Mouse (Mus musculus) right cerebral cortex, postnatal 4 days (tissue): ENCODE results near the gene Myo10.

Experiments
- DNase-seq: peaks from one replicate; pipeline ENCODE4 v3.0.0-alpha.2; 2022

Gene Myo10

GRCm38 (mm10) chr15:25622200-25622866 lies at the start of gene Myo10:
Myo10 (plus strand) TSS chr15:25622525.
- peak; percentile 82 for DNase-seq

DNA sequence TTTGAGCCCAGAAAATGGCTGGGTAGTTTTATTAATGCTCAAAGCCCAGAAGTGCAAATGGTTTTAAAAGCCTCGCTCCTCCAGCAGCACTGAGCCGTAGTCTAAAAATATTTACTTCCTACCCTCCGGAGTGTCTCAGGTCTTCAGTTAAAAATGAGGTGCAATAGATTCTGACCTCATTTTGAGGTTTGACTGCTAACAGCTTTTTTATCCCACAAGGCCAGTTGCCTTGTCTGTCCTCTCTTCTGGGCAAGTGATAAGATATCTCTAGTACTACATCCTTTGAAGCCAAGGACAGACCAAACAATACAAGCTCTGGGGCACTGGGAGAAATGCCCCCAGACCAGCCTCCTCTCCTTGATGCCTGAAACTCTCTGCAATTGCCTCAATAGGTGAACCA lies 49.2 kb upstream of the Myo10 start:
- DNase-seq, result no peak

DNA sequence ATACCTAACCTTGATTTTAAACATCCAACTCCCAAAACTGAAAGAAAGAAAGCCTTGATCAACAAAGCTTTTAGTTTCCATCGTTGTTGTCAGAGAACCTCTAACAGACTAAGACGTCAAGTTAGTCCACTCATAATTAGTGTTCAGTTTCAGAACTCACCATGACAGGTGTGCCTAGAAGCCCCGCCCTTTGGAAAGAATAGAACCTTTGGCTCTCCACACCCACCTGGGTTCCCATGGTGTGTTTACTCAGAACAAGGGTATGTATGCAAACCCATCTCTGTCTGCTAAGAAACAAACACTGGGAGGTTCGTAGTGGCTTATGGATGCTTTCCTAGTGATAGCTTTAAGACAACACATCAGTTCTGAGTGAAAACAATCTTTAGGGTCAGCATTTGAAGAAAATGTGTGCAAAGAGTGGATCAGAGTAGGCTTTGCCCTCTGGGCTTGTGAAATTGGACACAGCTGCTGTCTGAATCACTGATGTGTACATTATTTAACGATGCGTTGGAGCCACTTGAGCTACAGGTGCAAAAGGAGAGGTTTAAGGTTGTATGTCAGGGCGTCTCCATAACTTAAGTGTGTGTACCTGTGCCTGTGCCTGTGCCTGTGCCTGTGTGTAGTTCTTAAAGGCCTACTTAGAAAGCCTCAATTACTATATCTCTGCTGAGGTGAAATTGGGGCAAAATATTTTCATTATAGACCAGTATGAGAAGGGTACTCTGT lies 48.3 kb upstream of the Myo10 start:
- no peak for DNase-seq

DNA sequence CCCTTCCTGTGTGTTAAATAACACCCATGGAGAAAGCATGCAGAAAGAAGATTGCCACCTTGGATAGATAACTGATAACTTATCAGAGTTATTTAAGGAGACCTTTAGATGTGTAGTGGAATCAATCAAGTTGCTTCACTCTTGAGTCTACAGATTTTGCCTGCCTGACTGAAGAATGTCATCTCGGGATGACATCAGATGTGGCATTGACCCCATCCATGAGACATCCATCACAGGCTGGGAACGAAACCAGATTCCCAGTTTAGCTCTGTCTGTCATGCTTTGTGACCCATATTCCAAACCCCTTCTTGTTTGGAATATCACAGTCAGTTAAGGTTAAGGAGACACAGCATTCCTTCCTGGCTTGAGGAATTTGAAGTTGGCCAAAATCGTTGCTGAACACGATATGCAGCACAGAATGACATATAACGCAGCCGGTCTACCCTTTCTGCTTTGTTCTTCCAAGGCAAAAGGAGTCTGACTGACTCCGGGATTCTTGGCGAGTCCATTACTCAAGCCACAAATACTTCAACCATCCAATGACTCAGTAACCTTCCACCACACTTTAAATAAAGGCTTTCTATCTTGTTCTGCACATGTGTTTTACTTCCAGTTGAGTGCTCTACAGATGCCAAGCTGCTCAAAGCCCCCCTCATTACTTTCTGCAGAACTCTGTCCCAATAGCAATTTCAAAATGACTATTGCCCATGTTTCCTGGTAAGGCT lies 44.8 kb upstream of the Myo10 start:
- no peak for DNase-seq

DNA sequence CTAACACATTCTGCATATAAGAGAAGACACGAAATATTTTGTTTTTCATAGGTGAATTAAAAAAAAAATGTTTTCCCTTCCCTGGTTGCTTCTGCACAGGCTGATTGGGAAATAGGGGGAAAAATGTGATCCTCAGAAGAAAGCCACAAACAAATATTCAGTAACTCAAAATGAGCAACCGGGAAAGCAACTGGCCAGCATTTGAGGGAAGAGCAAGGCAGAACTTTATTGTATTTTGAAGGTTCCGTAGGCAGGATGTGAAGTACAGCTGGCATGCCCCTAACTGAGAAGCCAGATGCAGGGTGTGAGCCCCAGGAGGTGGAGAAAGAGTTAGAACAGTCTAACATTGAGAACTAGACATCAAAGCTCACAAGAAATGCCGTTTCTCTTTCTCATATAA lies 44.0 kb upstream of the Myo10 start:
- DNase-seq, result no peak

- no peak for DNase-seq
Observed at GRCm38 (mm10) chr15:25580731-25581130, 41.6 kb upstream of the Myo10 start.

DNA sequence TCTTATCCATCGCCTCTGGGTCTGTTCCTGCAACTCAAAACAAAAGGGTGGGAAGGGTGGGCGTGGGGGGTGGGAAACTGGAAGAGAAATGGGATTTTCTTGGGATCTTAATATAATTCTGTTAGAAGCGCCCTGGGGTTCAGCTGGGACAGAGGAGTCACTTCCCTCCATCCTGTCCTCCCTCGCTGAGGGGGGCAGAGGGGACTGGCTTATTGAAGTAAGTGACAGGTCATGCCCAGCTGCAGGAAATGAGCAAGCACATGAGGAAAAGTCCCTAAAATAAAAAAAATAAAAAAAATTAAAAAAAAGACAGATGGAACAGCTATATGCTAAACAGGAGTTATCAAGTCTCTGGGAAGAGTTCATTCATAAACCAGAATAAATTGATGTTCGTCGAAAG lies 40.3 kb upstream of the Myo10 start:
- no peak for DNase-seq

- no peak for DNase-seq
Observed at GRCm38 (mm10) chr15:25583361-25583760, 39.0 kb upstream of the Myo10 start.

DNA sequence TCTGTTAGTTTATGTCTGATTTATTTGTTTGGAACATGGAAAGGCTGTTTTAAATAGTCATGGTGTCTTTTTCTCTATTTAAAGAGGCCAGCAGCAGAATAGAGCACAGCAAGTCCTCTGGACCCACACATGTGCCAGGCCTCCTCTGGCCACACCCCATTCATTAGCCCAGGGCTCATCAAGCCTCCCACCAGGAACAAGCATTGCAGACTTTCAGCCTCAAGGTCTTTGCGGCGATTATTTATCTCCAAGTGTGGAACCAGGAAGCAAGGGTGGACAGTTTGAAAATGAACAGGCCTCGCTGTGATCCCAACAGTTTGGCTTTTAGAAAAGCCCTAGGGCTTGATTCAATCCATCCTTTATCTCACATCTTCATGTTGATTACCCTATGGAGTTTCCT lies 35.5 kb upstream of the Myo10 start:
- no peak for DNase-seq

GRCm38 (mm10) chr15:25587943-25588342 lies 34.4 kb upstream of the Myo10 start:
- DNase-seq, result no peak

DNA sequence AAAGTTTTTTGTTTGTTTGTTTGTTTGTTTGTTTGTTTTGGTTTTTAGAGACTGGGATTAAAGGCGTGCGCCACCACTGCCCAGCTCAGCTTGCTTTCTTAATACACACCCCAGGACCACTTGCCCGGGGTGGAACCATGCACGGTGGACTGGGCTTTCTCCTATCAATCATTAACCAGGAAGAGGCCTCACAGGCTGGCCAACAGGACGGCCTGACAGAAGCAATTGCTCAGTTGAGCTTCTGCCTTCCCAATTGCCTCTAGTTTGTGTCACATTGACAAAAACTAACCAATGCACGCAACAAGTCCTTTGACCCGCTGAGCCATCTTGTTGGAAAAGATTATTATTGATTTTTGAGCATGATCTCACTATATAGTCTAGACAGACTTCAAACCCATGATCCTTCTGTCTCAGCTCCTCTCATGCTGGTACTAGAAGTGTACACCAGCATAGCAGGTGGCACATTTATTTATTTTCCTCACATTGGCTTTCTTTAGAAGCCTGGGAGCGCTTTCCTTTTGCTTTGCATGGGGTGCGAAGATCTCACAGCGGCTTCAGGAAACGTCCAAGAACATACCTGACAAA lies 32.9 kb upstream of the Myo10 start:
- DNase-seq, result no peak

GRCm38 (mm10) chr15:25589916-25590315 lies 32.4 kb upstream of the Myo10 start:
- no peak for DNase-seq

DNA sequence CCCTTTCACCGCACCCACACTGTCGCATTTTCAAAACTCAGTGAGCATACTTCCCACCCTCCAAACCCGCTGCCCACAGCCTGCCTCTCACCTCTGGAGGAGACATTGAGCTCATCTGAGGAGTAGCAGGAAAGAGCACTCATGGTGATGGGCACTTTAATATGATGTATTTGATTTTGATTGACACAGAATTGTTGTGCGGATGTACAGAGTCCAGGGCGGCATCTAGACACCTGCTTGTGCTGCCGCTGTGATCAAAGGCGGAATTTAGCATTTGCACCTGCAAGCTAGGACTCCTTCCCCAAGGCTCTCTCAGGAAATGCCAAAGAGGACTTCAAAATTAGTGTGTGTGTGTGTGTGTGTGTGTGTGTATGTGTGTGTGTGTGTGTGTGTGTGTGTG lies 31.4 kb upstream of the Myo10 start:
- DNase-seq, result no peak

DNA sequence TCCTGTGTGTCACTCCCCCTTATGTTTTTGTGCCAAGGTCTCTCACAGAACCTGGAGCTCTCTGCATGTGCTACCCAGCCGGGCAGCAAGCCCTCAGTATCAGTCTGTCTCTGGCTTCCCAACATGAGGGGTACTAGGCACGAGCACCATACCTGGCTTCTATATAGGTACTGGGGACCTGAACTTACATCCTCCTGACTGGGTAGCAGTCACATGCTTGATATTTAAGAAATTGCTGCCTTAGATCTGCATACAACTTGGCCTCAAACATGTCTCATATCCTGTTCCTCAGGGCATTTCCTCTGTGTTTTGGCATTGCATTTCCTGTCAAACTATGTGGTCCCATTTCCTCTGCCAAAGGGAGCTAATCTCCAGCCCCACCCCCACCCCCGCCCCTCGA lies 30.4 kb upstream of the Myo10 start:
- no peak for DNase-seq

DNA sequence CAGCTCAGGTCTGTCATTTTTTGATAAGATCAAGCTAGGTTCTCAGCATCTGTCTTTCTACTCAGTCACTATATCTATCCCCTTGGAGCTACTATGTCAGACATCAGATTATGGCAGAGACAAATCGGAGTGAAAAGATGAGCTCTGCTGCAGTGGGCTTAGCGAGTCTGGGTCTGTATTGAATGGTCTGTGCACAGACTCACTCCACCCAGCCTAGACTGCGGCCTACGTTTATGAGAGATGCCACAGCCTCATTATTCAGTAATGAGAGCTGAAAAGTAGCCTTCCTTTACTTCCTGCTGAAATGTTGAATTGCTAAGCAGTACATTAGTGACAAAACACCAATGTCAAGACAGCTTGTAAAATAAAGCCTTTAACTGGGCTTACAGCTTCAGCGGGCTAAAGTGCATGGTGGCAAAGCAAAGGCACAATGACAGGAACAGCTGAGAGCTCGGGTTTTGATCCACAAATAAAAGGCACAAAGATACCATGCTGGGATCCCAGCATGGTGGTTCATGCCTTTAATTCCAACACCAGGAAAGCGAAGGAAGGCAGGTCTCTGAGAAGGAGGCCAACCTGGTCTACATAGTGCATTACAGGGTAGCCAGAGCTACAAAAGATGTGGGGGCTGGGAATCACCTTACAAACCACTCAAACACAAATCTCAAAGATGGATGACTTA lies 28.7 kb upstream of the Myo10 start:
- DNase-seq, result no peak

DNA sequence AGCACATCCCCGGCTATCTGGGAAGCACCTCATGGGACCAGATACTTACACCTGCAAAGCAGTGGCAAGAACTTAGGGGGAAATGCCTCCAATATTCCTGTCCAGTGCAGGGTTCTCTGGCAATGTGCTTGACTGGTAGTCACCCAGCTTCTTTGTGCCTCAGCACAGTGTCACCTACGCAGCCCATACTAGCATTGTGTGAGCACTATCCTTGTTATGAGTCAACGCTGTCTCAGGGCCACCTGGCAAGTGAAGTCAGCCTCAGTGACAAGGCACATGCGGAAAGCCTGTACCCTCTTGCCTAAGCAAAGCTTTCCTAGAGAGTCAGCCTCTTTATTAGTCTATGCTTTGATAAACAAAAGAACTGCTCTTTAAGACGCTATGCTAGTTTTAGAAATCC lies 24.0 kb upstream of the Myo10 start:
- DNase-seq, result no peak

- no peak for DNase-seq
Observed at GRCm38 (mm10) chr15:25602306-25602705, 20.0 kb upstream of the Myo10 start.

DNA sequence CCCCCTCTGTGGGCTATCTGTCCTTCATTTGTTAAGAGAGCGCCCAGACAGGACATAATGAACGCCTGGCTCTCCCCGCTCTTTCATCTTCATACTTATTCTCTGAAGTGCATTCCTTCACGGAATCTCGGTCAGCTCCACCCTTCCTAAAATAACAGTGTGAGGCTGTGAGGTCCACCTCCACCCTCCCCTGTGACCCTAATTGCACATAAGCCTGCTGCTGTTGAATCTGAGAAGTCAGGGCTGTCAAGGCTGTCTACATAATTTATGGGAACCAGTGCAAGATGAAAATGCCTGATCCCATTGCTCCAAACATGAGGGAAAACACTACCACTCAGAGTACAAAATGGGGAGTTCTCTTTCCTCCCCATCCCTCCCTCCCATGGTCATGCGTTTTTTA lies 19.0 kb upstream of the Myo10 start:
- DNase-seq, result no peak

DNA sequence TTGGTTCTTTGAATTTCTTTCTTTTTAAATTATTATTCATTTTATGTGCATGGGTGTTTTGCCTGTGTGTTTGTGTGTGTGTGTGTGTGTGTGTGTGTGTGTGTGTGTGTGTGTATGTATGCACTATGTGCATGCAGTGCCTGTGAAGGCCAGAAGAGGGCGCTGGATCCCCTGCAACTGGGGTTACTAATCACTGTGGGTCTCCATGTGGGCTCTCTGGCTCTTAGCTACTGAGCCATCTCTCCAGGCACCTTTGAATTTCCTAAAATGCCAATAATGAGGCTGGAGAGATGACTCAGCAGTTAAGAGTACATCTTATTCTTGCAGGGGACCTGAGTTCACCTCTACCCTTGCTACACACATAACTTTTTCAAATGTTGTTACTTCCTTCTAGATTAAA lies 18.1 kb upstream of the Myo10 start:
- DNase-seq, result no peak

DNA sequence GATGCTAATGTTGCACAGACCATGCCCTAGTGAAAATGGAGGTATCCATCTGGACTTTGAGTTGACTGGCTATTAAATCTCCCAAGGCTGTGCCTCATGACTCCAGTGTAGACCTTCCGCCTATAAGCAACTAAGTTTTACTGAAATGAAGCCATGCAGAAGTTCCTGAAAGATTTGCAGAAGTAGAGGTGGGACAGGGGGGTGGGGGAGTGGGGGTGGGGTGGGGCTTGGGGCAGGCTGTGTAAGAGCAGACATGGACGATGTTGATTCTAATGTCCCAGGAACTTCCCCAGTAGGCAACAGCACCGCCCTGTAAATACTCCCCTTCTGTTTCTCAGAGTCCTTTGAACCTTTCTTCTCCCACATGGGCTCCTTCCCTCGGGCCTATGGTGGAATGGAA lies 16.9 kb upstream of the Myo10 start:
- no peak for DNase-seq

- no peak for DNase-seq
Observed at GRCm38 (mm10) chr15:25608742-25609141, 13.6 kb upstream of the Myo10 start.

- DNase-seq, result no peak
Observed at GRCm38 (mm10) chr15:25609253-25609652, 13.1 kb upstream of the Myo10 start.

DNA sequence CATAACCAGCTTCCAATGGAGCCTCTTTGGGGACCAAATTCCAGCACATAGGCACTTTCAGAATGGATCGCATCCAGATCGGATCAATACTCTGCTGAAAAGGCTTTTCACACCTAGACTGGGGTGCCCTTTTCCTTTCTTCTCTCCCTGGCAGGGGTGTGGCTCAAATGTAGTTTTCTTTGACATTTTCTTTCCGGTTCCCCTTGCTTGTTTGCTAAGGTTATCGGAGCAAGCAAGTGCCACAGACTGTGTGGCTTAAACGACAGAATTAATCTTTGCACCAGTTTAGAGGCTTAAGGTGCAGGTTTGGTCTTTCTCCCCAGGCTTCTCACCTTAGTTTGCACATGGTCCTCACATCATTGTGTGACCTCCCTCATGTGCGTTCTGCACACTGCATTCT lies 11.1 kb upstream of the Myo10 start:
- no peak for DNase-seq
